Mouse (Mus musculus): ENCODE measurements around the gene Smagp.

- TF ChIP-seq CTCF (IDR thresholded peaks at IDR 0.05; ENCODE audit: borderline replicate concordance, insufficient read depth, low read depth, low read length) (no peak), POLR2A (IDR thresholded peaks at IDR 0.05; ENCODE audit: borderline replicate concordance, insufficient read depth, low read length) (no peak)
Observed at GRCm38 (mm10) chr15:100611951-100612350, 24.8 kb downstream of the Smagp start.

Data from cerebellum, adult 2 months (tissue).